Mouse (Mus musculus) heart, postnatal 36 days (tissue): ENCODE measurements at regions not wholly inside any gene's neighbourhood (a gene's known extent, or its start where the extent isn't known, plus 50 kb on each side); places are given as distances from the start of the nearest gene placed in this dataset.
A peak's percentile ranks its signal among the peaks of the same experiment; 100 is the strongest.

Experiments
- DNase-seq, 2 experiments: peaks; one replicate each; pipeline ENCODE4 v3.0.0; 2021 to 2022
- intact Hi-C: fragments of 180-260 bp; cut with DNase I; formaldehyde crosslinking; loops from one replicate; pipeline ENCODE4 v1.15.1; 2025

- DNase-seq, result no peak
- intact Hi-C loops, result no loop called here
These were observed 88.6 kb upstream of the Hmga2 start for GRCm38 (mm10) chr10:120564859-120565258.

DNA sequence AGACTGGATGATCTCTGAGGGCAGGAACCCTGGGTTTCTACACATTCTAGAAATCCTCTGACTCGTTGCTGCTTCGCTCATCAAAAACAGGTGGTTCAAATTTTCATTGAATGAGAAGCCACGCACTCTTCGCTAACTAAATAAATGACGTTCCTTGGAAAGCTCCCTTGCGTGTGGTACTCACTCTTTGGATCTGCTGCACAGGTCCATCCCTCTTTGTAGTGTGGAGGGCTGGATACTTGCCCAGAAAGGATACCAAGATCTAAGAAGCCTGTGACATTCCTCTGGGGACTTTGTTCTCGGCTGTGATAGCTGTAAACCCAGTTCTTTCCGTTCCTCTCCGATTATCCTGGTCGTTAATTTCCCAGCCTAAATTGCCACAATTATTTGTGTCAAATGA lies 87.7 kb upstream of the Hmga2 start:
- DNase-seq, result no peak
- intact Hi-C loops, result no loop called here

DNA sequence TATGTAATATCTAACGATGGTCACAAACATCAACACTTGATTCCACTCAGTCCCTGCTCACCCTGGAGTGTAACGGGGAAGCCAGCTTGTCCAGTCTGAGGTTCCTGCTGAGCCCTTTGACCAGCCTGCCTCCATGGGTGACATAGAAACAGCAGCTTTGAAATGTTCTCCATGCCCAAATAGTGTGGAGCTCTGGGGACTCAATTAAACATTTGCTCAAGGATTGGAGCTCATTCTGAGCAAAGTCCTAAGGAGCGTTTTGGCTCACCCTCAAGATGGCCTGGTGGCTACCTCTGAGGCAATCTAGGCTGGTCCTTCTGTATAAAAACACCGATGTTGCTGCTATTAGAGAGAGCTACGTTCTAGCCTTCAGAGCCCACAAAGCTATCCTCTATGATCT lies 85.6 kb upstream of the Hmga2 start:
- intact Hi-C loops, result no loop called here

DNA sequence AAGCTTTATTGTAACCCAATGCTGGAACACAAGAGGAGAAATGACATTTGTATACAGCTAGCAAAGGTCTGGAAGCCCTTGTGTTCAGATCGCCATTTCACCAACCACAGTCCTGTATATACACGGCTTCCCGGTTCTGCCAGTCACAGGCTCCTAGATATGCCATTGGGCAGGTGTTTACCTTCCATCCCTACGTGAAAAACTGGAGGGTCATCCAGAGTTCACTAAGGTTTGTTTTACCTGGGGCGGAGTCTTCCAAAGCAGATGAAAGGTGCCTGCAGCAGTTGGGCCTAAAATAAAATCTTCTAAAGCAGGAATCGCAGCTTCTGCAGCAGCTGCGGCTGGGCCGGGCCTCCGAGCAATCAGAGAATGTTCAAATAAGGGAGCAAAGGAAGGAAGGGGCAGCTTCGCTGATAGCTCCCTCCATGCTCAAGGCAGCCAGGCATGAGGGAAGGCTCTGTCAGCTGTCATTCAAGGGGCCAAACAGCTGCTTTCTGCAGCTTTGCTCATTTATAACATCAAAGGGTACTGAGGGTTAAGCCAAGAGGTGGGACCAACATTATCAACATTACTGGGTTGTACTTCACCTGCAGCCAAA lies 81.7 kb upstream of the Hmga2 start:
- intact Hi-C loops, result no loop called here
- DNase-seq, result no peak

More for the DNA sequence above, 85.6 kb upstream of the Hmga2 start:
- DNase-seq, result no peak

GRCm38 (mm10) chr10:120556116-120556515 lies 79.8 kb upstream of the Hmga2 start:
- intact Hi-C loops, result no loop called here
- no peak for DNase-seq

- intact Hi-C loops, result loop anchor here (5.0 kb wide), 1 partner anchor 76 kb away; the partner anchor contains the start of gene Hmga2
- DNase-seq, result no peak
These were observed 76.8 kb upstream of the Hmga2 start for GRCm38 (mm10) chr10:120553097-120553453.

DNA sequence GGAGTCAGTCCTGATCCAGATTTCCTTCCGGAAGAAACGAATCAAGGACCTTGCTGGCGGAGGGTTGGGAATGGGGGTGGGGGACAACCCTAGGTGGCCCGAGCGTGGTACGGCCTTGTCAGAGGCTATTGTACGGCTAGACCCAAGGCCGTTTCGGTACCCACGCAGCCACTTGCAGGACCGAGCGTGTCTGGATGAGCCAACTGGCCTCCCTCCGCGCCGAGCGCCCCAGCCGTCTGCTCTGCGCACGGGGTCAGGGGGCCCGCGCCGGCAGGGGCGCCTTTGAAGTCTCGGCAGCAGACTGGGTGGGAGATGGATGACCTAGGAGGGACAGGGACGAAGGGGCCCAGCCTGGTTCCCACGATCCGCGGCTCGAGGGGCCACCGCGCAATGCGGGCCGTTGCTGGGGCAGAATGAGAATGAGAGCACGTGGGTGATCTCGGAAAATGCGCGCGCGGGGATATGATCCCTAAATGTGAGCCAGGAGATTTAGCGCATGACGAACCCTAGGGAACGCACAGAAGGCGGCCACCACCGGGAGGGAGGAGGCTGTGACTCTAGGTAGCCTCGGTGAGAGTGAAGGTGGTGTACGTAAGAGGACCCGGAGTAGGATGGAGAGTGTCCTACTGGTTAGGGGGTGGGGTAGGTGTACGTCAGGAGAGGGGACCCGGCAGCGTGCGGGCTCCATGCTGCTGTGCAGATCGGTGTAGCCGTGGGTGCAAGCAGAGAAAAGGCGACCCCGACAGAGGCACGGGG lies 76.2 kb upstream of the Hmga2 start:
- intact Hi-C loops, result loop anchor here (5.0 kb wide), 1 partner anchor 75 kb away; the partner anchor contains the start of gene Hmga2
- DNase-seq, result peak in 1 of 2 experiments; percentile 8

- DNase-seq, result peak in 1 of 2 experiments; percentile 2
These were observed 75.6 kb upstream of the Hmga2 start for GRCm38 (mm10) chr10:120551851-120552281.

GRCm38 (mm10) chr10:120547164-120547563 lies 70.9 kb upstream of the Hmga2 start:
- intact Hi-C loops, result no loop called here
- no peak for DNase-seq

More at GRCm38 (mm10) chr10:120551851-120552281, 75.6 kb upstream of the Hmga2 start:
- intact Hi-C loops, result loop anchor here (5.0 kb wide), 1 partner anchor 75 kb away; the partner anchor contains the start of gene Hmga2

GRCm38 (mm10) chr10:120541618-120542017 lies 65.3 kb upstream of the Hmga2 start:
- no peak for DNase-seq
- intact Hi-C loops, result no loop called here

DNA sequence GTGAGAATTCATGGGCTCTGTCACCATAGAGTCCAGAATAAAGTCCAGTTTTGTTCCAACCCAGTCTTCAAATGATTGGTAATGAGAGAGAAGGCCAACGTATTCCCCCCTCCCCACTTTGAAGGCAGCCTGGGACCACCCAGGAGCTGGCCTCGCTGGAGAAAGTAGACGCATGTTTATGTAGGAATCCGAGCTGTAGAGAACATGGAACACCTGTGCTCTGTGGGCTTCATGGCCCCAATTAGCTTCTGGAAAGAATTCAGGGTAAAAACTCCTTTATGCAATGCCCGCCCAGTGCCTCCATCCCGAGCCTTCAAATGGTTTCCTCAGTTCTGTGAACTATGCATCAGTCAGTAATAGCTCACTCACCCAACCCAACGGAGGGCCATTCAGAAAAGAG lies 62.3 kb upstream of the Hmga2 start:
- intact Hi-C loops, result no loop called here
- no peak for DNase-seq

DNA sequence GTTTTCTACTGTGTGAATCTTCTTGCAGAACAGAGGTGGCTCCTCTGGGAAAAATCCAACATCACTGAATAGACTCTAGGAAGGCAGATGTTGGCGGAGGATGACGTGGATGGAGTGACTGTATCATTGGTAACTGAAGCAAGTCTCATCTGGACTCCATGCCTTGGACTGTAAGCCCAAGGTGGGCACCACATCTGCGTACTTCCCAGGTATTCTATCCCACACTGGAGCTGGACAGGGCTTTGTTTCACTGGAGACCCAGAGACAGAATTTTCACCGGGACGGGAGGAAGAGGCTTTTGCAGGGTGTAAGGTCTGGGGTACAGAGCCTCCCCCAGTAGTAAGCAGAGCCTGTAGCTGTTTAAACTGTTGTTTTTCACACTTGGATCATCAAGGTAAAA lies 52.1 kb upstream of the Hmga2 start:
- DNase-seq, result no peak
- intact Hi-C loops, result no loop called here

GRCm38 (mm10) chr10:120527951-120528350 lies 51.7 kb upstream of the Hmga2 start:
- intact Hi-C loops, result no loop called here
- no peak for DNase-seq

DNA sequence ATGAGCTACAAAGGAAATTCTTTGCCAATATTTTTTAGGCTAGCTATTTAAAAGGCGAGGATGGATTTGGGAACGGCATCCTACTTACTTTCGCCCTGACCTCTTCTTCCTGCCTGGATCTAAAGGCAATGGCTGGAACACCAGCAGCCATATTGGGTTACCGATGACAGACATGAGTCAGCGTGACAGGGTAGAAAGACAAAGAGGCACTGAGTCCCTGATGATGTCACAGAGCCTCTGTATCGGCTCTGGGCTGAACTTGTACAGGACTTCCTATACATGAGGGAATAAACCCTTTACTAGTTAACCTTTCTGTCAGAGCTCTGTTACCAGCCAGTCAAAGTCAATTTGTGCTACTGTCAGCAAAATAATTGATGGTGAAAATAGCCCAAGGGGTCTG lies 50.7 kb upstream of the Hmga2 start:
- intact Hi-C loops, result no loop called here
- no peak for DNase-seq
